Mouse (Mus musculus): ENCODE data around the gene Rbck1.

DNA sequence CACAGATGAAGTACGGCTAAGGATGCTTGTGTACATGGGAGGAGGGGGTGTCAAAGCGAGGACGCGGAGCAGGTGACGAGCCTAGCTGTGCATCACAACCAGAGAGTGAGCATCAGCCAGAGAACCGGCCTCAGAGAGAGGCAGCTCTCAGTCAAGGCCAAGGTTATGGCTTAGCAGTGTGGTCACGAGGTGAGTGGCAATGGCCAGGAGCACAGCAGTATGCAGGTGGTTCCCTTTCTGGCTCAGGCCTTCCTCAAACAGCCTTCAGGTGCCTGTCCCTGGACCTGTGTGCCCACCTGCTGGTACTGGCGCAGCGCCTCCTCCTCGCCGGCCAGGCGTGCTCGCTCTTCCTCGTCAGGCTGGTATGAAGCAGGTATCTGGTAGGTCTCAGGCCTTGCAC is 8.5 kb downstream of the Rbck1 start:
- TF ChIP-seq CHD2 (IDR thresholded peaks at IDR 0.05; ENCODE audit: low read depth, low read length) (no peak), HCFC1 (IDR thresholded peaks at IDR 0.05; ENCODE audit: borderline replicate concordance, insufficient read depth, low read length) (no peak), ZC3H11A (IDR thresholded peaks at IDR 0.05; ENCODE audit: borderline replicate concordance, low read depth, low read length) (no peak), ZNF384 (IDR thresholded peaks at IDR 0.05; ENCODE audit: low read depth, low read length) (no peak), MAFK (IDR thresholded peaks at IDR 0.05; ENCODE audit: insufficient read depth, low read depth, low read length) (no peak)
